Mouse (Mus musculus) ZHBTc4 (cell line): ENCODE data around the gene Zdhhc5.

Source experiments
- DNase-seq: peaks from one replicate; pipeline ENCODE4 v3.0.0-alpha.2; 2011; ENCODE audit warnings: low read depth, low spot score

Gene Zdhhc5

DNA sequence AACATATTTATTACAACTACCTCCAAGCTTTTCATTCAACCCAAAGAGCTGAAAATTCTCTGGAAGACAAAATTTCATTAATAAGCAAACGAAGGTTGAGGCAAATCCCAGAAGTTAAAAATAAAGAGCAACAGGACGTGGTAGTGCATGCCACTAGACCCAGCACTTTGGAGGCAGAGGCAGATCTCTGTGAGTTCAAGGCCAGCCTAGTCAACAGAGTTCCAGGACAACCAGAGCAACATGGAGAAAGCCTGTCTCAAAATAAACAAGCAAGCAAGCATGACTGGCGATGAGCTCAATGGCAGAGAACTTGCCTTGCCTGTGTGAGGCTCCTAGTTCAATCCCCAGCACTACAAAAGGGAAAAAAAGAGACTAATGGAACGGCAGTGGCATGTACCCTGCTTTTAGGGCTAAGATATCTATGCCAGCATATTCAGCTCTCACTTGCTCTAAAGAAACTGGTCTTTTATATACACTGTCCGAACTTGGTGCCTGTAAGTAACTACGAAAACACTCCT, 67.9 kb downstream of the Zdhhc5 start:
- no peak for DNase-seq

DNA sequence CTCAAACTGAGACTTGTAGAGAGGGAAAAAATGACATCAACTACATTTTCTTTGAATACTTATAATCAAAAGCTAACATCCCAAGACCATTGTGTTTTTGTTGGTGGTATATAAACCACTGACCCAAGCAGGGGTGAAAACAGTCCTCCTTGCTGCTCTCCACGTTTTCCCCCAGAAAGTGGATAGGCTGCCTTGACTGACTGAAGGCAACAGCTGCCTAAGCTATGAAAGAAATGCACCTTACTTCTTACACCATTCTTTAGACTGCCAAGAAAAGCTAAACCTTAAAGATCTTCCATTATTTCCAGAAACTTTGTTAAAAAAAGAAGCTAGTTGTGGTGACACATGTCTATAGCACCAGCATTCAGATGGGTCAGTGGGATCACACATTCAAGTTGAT, 68.8 kb downstream of the Zdhhc5 start:
- no peak for DNase-seq

DNA sequence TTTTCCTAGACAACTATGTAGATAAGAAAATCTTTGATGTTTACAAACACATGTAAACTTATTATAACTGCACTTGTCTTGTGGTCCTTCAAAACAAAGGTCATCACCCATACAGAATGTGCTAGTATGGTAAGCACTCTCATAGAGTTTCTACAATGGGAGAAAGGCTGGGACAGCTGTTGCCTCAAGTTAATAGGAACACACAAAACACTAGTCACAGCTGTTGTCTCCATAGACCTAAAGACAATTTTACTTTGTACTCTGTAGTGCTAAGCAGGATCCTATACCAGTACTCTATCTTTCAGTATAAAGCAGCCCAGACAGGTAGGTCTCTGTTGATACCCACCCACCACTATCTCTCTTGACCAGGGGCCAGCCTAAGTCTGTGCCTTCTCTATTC, 74.1 kb downstream of the Zdhhc5 start:
- no peak for DNase-seq

DNA sequence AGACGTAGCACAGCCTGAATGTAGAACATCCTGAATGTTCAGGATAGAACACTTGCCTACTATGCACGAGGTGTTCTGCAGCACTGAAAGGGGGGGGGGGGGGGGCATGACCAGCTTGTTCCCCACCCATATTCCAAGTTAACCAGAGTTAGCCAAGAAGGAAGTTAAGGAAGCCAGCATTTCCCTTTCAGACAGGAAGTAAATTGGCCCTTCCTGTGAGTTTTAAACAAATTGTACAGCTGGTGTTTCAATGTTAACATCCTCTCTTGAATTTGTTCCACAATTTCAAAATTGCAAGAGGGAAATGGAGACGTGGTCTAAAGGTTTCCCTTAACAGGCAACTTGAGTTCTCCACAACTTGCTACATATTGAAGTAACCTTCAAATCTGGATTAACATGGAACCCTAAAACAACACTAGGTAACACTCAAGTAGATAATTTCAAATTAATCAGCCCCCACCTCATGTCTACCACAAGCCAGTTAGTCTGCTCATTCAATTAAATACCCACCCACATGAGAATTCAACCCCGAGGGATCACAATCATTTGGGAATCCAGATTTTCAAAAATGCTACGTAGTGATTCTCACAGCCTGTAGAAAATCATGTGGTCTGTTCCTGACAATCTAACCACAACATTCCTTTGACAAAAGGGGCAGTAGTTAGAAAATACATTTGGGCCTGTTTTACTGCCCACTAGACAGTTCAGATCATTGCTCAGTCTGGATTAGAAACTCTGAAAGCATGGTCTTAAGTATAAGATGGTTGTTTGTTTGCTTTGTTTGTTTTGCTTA, 76.4 kb downstream of the Zdhhc5 start:
- DNase-seq, result no peak
